ENCODE assay signal across 8 mouse cellular contexts in genomic region chr6:31398431-31399205, GRCm38 (mm10). TPM values are rescaled to one million over a fixed set of nuclear protein-coding genes. Genes with fewer than 3 reads are reported as not detected.
DNase-seq lines count a peak whose midpoint lies in the region; ATAC-seq lines count a peak whose summit lies in the region.

Mkln1 (plus strand) TSS chr6:31398735.

- DNase-seq in MN1 (ENCODE audit: low spot score): peak; percentile 92
- peak; percentile 89 for DNase-seq in cerebellum, adult 9-10 months
- DNase-seq in frontal cortex, adult 2 months (ENCODE audit: extremely low spot score in 1 of 2, low spot score in 1 of 2): peak; percentile 70 to 92
- peak; percentile 92 for DNase-seq in hindbrain, embryonic 11.5 days (ENCODE audit: low spot score)
- DNase-seq in layer of hippocampus, postnatal 10 days (ENCODE audit: low spot score in 2 of 2): peak; percentile 86 to 93
- peak; percentile 93 for DNase-seq in lung, postnatal 10 days
- DNase-seq in ovary, postnatal 36 days (ENCODE audit: low spot score): peak; percentile 91
- DNase-seq in thymus, postnatal 25 days: peak; percentile 88

- no peaks in the 10 kb centered on the region for H3K4me1 ChIP-seq in hindbrain, embryonic 11.5 days (replicated peaks; ENCODE audit: control insufficient read depth, insufficient read depth, low read length)

- whole genome bisulfite sequencing in hindbrain, embryonic 11.5 days: 2% methylated on average over 50 of the region's 65 CpGs

- H3K36me3 ChIP-seq in hindbrain, embryonic 11.5 days (ENCODE audit: control insufficient read depth, insufficient read depth, low read length): no peaks in the 10 kb centered on the region

- ATAC-seq in hindbrain, embryonic 11.5 days (ENCODE audit: low FRiP score): peak; percentile 98

- peak within 1 kb of the TSS; percentile 95 for H3K27ac ChIP-seq in hindbrain, embryonic 11.5 days (ENCODE audit: low read depth, low read length)

- peak within 1 kb of the TSS; percentile 97 for H3K4me3 ChIP-seq in hindbrain, embryonic 11.5 days (ENCODE audit: low read depth, low read length)

- H3K9ac ChIP-seq in hindbrain, embryonic 11.5 days (ENCODE audit: low read depth, low read length): peak within 1 kb of the TSS; percentile 97

- H3K27me3 ChIP-seq in hindbrain, embryonic 11.5 days (ENCODE audit: control insufficient read depth, insufficient read depth, low read length): no peaks in the 10 kb centered on the region

- H3K4me2 ChIP-seq in hindbrain, embryonic 11.5 days (replicated peaks; ENCODE audit: low read depth, low read length): peak within 1 kb of the TSS; percentile 54

- H3K9me3 ChIP-seq in hindbrain, embryonic 11.5 days (ENCODE audit: control insufficient read depth, low read length): no peaks in the 10 kb centered on the region

RNA-seq across cellular contexts. Expression of gene Mkln1, which starts in this region (rescaled TPM):
- 44.3 and 44.7 TPM in 2 replicates for polyA plus RNA-seq in frontal cortex, adult 2 months (2012; rRNA removed)
- 217 and 227 TPM in 2 replicates for polyA plus RNA-seq in hindbrain, embryonic 11.5 days (2014; fragmentation: Nextera tagmentation; extraction: Ambion mirVana)
- total RNA-seq in layer of hippocampus, postnatal 10 days (2021): 100 to 1,000 TPM; 119 to 127 TPM

Comparison
In these comparisons a context has a peak if more than half of its experiments do, and no peak if none do; other contexts are left out.
1. Peak in every context shown above with its lines: DNase-seq, ATAC-seq, H3K4me3 ChIP-seq and H3K27ac ChIP-seq.